Mouse (Mus musculus): ENCODE data around the gene Ccl2.

GRCm38 (mm10) chr11:82047746-82048415 lies 12.5 kb downstream of the Ccl2 start:
- TF ChIP-seq CTCF (IDR thresholded peaks at IDR 0.05; ENCODE audit: low read depth, low read length): peak; percentile 50
- no peak for TF ChIP-seq POLR2A (IDR thresholded peaks at IDR 0.05; ENCODE audit: borderline replicate concordance, low read depth, low read length)

Data from bone marrow macrophage, adult 2 months (primary cell).